Mouse (Mus musculus) thymus, adult 18-20 months (tissue): ENCODE measurements around the gene Litaf.

Experiments used
- DNase-seq, 2 experiments: peaks; one replicate each; pipeline ENCODE4 v3.0.0; 2022; ENCODE audit warnings: mixed read lengths in 2 of 2

The Litaf gene

GRCm38 (mm10) chr16:10952881-10953280 is 113.1 kb downstream of the Litaf start:
- no peak for DNase-seq

GRCm38 (mm10) chr16:10952071-10952470 is 113.9 kb downstream of the Litaf start:
- DNase-seq, result no peak

- no peak for DNase-seq
Observed at GRCm38 (mm10) chr16:10951581-10951980, 114.4 kb downstream of the Litaf start.

GRCm38 (mm10) chr16:10950539-10950938 is 115.4 kb downstream of the Litaf start:
- DNase-seq, result no peak

GRCm38 (mm10) chr16:10947724-10948123 is 118.2 kb downstream of the Litaf start:
- DNase-seq, result no peak

GRCm38 (mm10) chr16:10945381-10946127 is 120.4 kb downstream of the Litaf start:
- no peak for DNase-seq

- DNase-seq, result no peak
Observed at GRCm38 (mm10) chr16:10944545-10944944, 121.4 kb downstream of the Litaf start.

GRCm38 (mm10) chr16:10943257-10943656 is 122.7 kb downstream of the Litaf start:
- no peak for DNase-seq

GRCm38 (mm10) chr16:10940661-10941060 is 125.3 kb downstream of the Litaf start:
- no peak for DNase-seq

GRCm38 (mm10) chr16:10939932-10940331 is 126.0 kb downstream of the Litaf start:
- no peak for DNase-seq

GRCm38 (mm10) chr16:10937497-10937896 is 128.5 kb downstream of the Litaf start:
- no peak for DNase-seq

GRCm38 (mm10) chr16:10936700-10937319 is 129.1 kb downstream of the Litaf start:
- no peak for DNase-seq

- no peak for DNase-seq
Observed at GRCm38 (mm10) chr16:10934047-10934446, 131.9 kb downstream of the Litaf start.

- no peak for DNase-seq
Observed at GRCm38 (mm10) chr16:10933372-10933771, 132.6 kb downstream of the Litaf start.

- DNase-seq, result no peak
Observed at GRCm38 (mm10) chr16:10927026-10927425, 138.9 kb downstream of the Litaf start.

GRCm38 (mm10) chr16:10925591-10926180 is 140.3 kb downstream of the Litaf start:
- no peak for DNase-seq

GRCm38 (mm10) chr16:10923561-10923960 is 142.4 kb downstream of the Litaf start:
- DNase-seq, result no peak

- no peak for DNase-seq
Observed at GRCm38 (mm10) chr16:10919856-10920255, 146.1 kb downstream of the Litaf start.

GRCm38 (mm10) chr16:10916271-10916670 is 149.7 kb downstream of the Litaf start:
- DNase-seq, result no peak

GRCm38 (mm10) chr16:10915066-10915465 is 150.9 kb downstream of the Litaf start:
- DNase-seq, result no peak

- no peak for DNase-seq
Observed at GRCm38 (mm10) chr16:10911061-10911460, 154.9 kb downstream of the Litaf start.

GRCm38 (mm10) chr16:10910541-10910940 is 155.4 kb downstream of the Litaf start:
- no peak for DNase-seq
